Mouse (Mus musculus) forebrain, embryonic 10.5 days (tissue): ENCODE measurements around the gene Birc3. TPM values are rescaled to one million over a fixed set of nuclear protein-coding genes. Genes with fewer than 3 reads are reported as not detected.
"Not testable (repeated sequence)": the region's sequence is repeated elsewhere in the genome, so short reads cannot be mapped to it uniquely, and the experiment has no call there.

Experiments
- DNase-seq: peaks from one replicate; pipeline ENCODE4 v3.0.0-alpha.2; 2017; ENCODE audit warnings: low spot score; ENCODE audit errors: extremely low spot score
- H3K27ac ChIP-seq: fragments of 300-500 bp; sonication (generic); 2 replicates; pipeline ENCODE4 v1.5.1; 2016; ENCODE audit warnings: mild to moderate bottlenecking
- H3K27me3 ChIP-seq: fragments of 300-500 bp; sonication (generic); 2 replicates; pipeline ENCODE4 v1.6.1; 2016; ENCODE audit warnings: mild to moderate bottlenecking; ENCODE audit not compliant: poor library complexity, severe bottlenecking
- H3K36me3 ChIP-seq: fragments of 300-500 bp; sonication (generic); replicated peaks from 2 replicates; pipeline ENCODE4 v1.6.1; 2016; ENCODE audit warnings: mild to moderate bottlenecking, moderate library complexity
- H3K4me1 ChIP-seq: fragments of 300-500 bp; sonication (generic); 2 replicates; pipeline ENCODE4 v1.6.1; 2016
- H3K4me3 ChIP-seq: fragments of 300-500 bp; sonication (generic); 2 replicates; pipeline ENCODE4 v1.5.1; 2016; ENCODE audit warnings: mild to moderate bottlenecking, moderate library complexity
- H3K9me3 ChIP-seq: fragments of 300-500 bp; sonication (generic); 2 replicates; pipeline ENCODE4 v1.6.1; 2016; ENCODE audit warnings: mild to moderate bottlenecking, moderate library complexity
- WGBS: fragments of 180-500 bp; shearing (Covaris S2); methylation state at CpG from one replicate; pipeline ENCODE4 v1.1.7; 2016; 5-methylcytosine and 5-hydroxymethylcytosine counted together
- polyA plus RNA-seq: library from polyadenylated mRNA; unstranded; fragments of >200 nt; fragmentation: Nextera tagmentation; extraction: Ambion mirVana; gene quantifications from 2 replicates; pipeline ENCODE4 v1.2.1, GENCODE M21; 2016

Birc3 gene
- polyA plus RNA-seq, 1 experiment from 2014 or later, result 3.7 TPM

- DNase-seq, H3K4me1 ChIP-seq, H3K27me3 ChIP-seq, H3K9me3 ChIP-seq, H3K27ac ChIP-seq, H3K4me3 ChIP-seq, H3K36me3 ChIP-seq: not testable (repeated sequence)
- 78% methylated on average over 14 of the region's 14 CpGs for WGBS
These were observed 18.8 kb downstream of the Birc3 start for GRCm38 (mm10) chr9:7854196-7854595.

GRCm38 (mm10) chr9:7852346-7853230 is 20.4 kb downstream of the Birc3 start:
- no peaks in the 10 kb centered on the region for H3K36me3 ChIP-seq
- H3K27me3 ChIP-seq, result no peaks in the 10 kb centered on the region
- 92% methylated on average over 4 of the region's 4 CpGs for WGBS
- no peak for DNase-seq
- no peaks in the 10 kb centered on the region for H3K9me3 ChIP-seq
- no peak overlapping the region for H3K4me3 ChIP-seq
- H3K4me1 ChIP-seq, result no peaks in the 10 kb centered on the region
- H3K27ac ChIP-seq, result no peak overlapping the region

GRCm38 (mm10) chr9:7851841-7852240 is 21.1 kb downstream of the Birc3 start:
- 91% methylated on average over 8 of the region's 8 CpGs for WGBS
- no peak for DNase-seq
- H3K36me3 ChIP-seq, result no peaks in the 10 kb centered on the region

GRCm38 (mm10) chr9:7848191-7848590 is 24.8 kb downstream of the Birc3 start:
- peaks cover 3% of the 10 kb centered on the region; the same call in 1 of the 2 replicates for H3K4me1 ChIP-seq
- no peaks in the 10 kb centered on the region for H3K36me3 ChIP-seq
- H3K9me3 ChIP-seq, result no peaks in the 10 kb centered on the region
- no peaks in the 10 kb centered on the region for H3K27me3 ChIP-seq
- H3K4me3 ChIP-seq, result no peak overlapping the region
- H3K27ac ChIP-seq, result no peak overlapping the region
- 95% methylated on average over 18 of the region's 18 CpGs for WGBS
- no peak for DNase-seq

More at GRCm38 (mm10) chr9:7851841-7852240, 21.1 kb downstream of the Birc3 start:
- Histone ChIP-seq H3K27ac (no peak overlapping the region), H3K4me1 (no peaks in the 10 kb centered on the region), H3K27me3 (no peaks in the 10 kb centered on the region), H3K9me3 (no peaks in the 10 kb centered on the region), H3K4me3 (no peak overlapping the region)

- DNase-seq, result no peak
- Histone ChIP-seq H3K4me1 (peaks cover 3% of the 10 kb centered on the region; the same call in 1 of the 2 replicates), H3K36me3 (no peaks in the 10 kb centered on the region), H3K9me3 (no peaks in the 10 kb centered on the region), H3K27me3 (no peaks in the 10 kb centered on the region), H3K27ac (no peak overlapping the region), H3K4me3 (no peak overlapping the region)
- 88% methylated on average over 1 of the region's 1 CpGs for WGBS
These were observed 26.3 kb downstream of the Birc3 start for GRCm38 (mm10) chr9:7846667-7847199.

GRCm38 (mm10) chr9:7845216-7845895 is 27.6 kb downstream of the Birc3 start:
- Histone ChIP-seq H3K9me3 (0 out of 2 replicates have a peak, but pooled peaks cover 3% of the 10 kb centered on the region), H3K27ac (no peak overlapping the region), H3K27me3 (no peaks in the 10 kb centered on the region), H3K4me1 (peaks cover 3% of the 10 kb centered on the region; the same call in 1 of the 2 replicates), H3K4me3 (no peak overlapping the region), H3K36me3 (no peaks in the 10 kb centered on the region)
- WGBS, result 77% methylated on average over 4 of the region's 4 CpGs
- DNase-seq, result no peak

- DNase-seq, result no peak
- no peak overlapping the region for H3K4me3 ChIP-seq
- peaks cover 11% of the 10 kb centered on the region for H3K4me1 ChIP-seq
- WGBS, result 81% methylated on average over 6 of the region's 6 CpGs
- H3K27me3 ChIP-seq, result no peaks in the 10 kb centered on the region
- H3K36me3 ChIP-seq, result no peaks in the 10 kb centered on the region
- H3K27ac ChIP-seq, result no peak overlapping the region
- 0 out of 2 replicates have a peak, but pooled peaks cover 3% of the 10 kb centered on the region for H3K9me3 ChIP-seq
These were observed 31.8 kb downstream of the Birc3 start for GRCm38 (mm10) chr9:7841221-7841620.

GRCm38 (mm10) chr9:7837806-7838440 is 35.1 kb downstream of the Birc3 start:
- peak overlapping the region; percentile 94 for H3K27ac ChIP-seq
- H3K27me3 ChIP-seq, result no peaks in the 10 kb centered on the region
- H3K4me3 ChIP-seq, result peak overlapping the region; percentile 64
- WGBS, result 29% methylated on average over 14 of the region's 14 CpGs
- peaks cover 19% of the 10 kb centered on the region for H3K36me3 ChIP-seq
- DNase-seq, result peak; percentile 46
- H3K9me3 ChIP-seq, result 0 out of 2 replicates have a peak, but pooled peaks cover 3% of the 10 kb centered on the region
- H3K4me1 ChIP-seq, result peaks cover 19% of the 10 kb centered on the region

GRCm38 (mm10) chr9:7836905-7837805 is 35.8 kb downstream of the Birc3 start, which contains the start of gene Birc2:
Gene Birc2, minus strand, starts transcription at chr9:7837064.
- peak within 1 kb of the TSS; percentile 64 for H3K4me3 ChIP-seq
- H3K27me3 ChIP-seq, result no peaks in the 10 kb centered on the region
- peak; percentile 98 for DNase-seq
- H3K27ac ChIP-seq, result peak within 1 kb of the TSS; percentile 94
- H3K36me3 ChIP-seq, result peaks cover 27% of the 10 kb centered on the region
- peaks cover 23% of the 10 kb centered on the region for H3K4me1 ChIP-seq
- H3K9me3 ChIP-seq, result 0 out of 2 replicates have a peak, but pooled peaks cover 3% of the 10 kb centered on the region
- under 1% methylated on average over 68 of the region's 68 CpGs for WGBS

GRCm38 (mm10) chr9:7836331-7836730 is 36.7 kb downstream of the Birc3 start:
- Histone ChIP-seq H3K4me1 (peaks cover 23% of the 10 kb centered on the region), H3K27ac (peak overlapping the region; percentile 94), H3K4me3 (peak overlapping the region; percentile 64), H3K36me3 (peaks cover 32% of the 10 kb centered on the region), H3K9me3 (0 out of 2 replicates have a peak, but pooled peaks cover 1% of the 10 kb centered on the region), H3K27me3 (no peaks in the 10 kb centered on the region)
- under 1% methylated on average over 16 of the region's 16 CpGs for WGBS
- DNase-seq, result peak; percentile 59

- no peak overlapping the region for H3K27ac ChIP-seq
- H3K27me3 ChIP-seq, result no peaks in the 10 kb centered on the region
- H3K36me3 ChIP-seq, result peaks cover 32% of the 10 kb centered on the region
- peak overlapping the region; percentile 64; the same call in 1 of the 2 replicates for H3K4me3 ChIP-seq
- H3K9me3 ChIP-seq, result no peaks in the 10 kb centered on the region
- WGBS, result 88% methylated on average over 1 of the region's 1 CpGs
- peaks cover 23% of the 10 kb centered on the region for H3K4me1 ChIP-seq
- no peak for DNase-seq
These were observed 37.7 kb downstream of the Birc3 start for GRCm38 (mm10) chr9:7835302-7835701.
